Mouse (Mus musculus): ENCODE measurements around the gene Ip6k1.

The Ip6k1 gene

DNA sequence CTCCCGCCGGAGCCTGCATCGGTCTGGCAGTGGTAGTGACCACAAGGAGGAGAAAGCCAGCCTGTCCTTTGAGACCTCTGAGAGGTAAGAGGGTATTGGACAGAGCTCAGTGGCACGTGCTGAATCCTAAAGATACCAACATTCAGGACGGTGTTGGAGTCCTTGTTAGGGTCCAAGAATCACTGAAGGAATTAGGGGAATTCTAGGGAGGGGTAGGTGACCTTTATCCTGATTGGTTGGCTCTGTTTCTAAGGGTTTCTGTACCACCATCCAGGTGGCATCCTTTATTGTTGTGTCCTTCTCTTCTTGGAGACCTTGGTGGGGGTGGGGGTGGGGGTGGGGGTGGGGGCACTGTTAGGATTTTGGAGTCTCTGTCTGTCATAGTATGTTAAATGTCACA lies 29.8 kb downstream of the Ip6k1 start:
- WGBS: 88% methylated on average over 5 of the region's 5 CpGs

GRCm38 (mm10) chr9:108035331-108036156 lies 33.2 kb downstream of the Ip6k1 start:
- 96% methylated on average over 2 of the region's 2 CpGs for WGBS

DNA sequence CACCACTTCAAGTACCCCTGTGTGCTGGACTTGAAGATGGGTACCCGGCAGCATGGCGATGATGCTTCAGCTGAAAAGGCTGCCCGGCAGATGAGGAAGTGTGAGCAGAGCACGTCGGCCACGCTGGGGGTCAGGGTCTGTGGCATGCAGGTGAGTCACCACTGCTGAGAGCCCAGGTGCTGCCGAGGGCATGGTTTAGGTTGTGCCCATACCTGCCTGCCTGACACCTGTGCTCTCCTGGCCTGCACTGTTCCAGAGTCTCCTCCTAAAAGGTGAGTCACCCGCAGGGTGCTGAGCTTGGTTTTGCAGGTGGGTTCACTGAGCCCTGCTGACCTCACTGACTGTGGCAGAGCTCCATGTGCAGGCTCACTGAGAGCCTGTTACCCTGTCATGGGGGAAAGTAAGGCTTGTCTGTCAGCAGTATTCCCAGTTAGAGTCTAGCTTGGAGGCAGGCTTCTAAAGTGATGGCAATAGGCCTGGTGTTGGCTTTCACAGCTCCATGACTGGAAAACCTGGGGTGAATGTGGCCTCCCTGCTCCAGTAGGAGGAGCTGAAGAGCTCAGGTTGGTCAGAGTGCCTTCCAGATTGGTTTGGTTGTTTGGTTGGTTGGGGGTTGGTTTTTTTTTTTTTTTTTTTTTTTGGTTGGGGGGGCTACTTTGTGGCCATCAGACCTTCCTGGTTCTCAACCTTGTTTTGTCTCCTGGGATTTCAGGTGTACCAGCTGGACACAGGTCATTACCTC lies 42.6 kb downstream of the Ip6k1 start:
- 96% methylated on average over 8 of the region's 8 CpGs for WGBS

- 88% methylated on average over 4 of the region's 4 CpGs for WGBS
Observed at GRCm38 (mm10) chr9:108046582-108046981, 44.3 kb downstream of the Ip6k1 start.

DNA sequence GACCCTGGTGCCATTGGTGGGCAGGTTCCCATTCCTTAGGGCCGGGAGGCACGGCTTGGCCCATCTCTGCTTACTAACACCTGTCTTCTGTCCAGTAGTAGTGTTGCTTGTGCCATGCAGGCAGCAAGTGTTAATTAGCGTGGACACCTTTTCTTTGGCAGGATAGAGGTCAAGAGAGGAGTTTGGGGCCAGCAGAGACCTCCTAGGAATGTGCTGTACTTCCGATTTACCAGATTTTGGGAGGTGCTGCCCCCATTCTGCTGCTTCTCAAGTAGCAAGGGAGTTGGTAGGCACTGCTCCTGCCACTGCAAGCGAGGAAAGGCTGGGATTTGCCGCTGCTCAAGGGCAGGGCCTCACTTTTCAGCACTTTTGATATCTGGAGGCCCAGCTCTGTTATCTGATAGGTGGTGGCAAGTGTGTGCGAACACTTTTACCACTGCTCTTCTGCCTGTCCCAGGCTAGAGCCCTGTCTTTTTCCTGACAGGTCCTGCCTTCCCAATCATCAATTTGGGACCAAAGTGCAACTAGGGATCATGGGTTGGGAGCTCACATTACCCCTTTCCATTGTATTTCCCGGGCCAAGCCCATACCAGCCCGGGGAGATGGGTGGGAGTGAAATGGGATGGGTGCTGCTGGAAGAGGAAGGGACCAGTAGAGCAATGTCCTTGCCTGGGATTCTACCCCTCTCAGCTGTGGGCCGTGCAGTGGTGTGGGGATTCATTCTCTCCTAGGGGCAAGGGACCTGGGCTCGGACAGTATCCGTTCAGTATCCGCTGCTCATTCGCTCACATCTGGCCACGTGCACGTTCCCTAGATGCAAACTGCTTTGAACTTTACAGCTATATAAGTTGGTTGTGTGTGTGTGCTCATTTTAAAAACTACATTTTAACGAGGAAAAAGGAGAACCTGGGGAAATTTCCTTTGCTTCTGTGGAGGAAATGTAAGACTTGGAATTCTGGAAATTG lies 45.6 kb downstream of the Ip6k1 start:
- 46% methylated on average over 17 of the region's 17 CpGs for WGBS

GRCm38 (mm10) chr9:108048566-108048955 lies 46.3 kb downstream of the Ip6k1 start:
- 1% methylated on average over 19 of the region's 19 CpGs for WGBS

GRCm38 (mm10) chr9:108049016-108049455 lies 46.7 kb downstream of the Ip6k1 start, which contains the start of gene Gmppb:
TSS of gene Gmppb (plus strand) at chr9:108049242.
- WGBS: under 1% methylated on average over 39 of the region's 39 CpGs

DNA sequence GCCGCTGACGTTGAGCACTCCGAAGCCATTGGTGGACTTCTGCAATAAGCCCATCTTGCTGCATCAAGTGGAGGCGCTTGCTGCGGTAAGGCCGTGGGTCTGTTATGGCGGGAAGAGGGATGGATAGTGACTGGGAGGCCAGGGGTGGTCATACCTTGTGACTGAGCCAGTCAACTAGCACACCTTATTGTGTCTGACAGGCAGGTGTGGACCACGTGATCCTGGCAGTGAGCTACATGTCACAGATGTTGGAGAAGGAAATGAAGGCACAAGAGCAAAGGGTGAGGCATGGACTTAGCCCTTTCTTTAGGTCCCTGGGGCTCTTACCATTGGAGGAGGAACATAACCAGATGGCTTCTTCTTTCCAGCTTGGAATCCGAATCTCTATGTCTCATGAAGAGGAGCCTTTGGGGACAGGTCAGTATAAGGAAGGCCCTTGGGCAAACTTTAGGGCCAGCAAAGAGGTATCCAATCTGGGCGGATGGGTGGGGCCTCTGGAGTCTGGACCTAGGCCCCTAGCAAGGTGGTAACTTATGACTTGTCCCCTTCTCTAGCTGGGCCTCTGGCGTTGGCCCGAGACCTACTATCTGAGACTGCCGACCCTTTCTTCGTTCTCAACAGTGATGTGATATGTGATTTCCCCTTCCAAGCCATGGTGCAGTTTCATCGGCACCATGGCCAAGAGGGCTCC lies 47.4 kb downstream of the Ip6k1 start:
- 38% methylated on average over 15 of the region's 15 CpGs for WGBS

- 85% methylated on average over 15 of the region's 15 CpGs for WGBS
Observed at GRCm38 (mm10) chr9:108051184-108051930, 49.1 kb downstream of the Ip6k1 start.

DNA sequence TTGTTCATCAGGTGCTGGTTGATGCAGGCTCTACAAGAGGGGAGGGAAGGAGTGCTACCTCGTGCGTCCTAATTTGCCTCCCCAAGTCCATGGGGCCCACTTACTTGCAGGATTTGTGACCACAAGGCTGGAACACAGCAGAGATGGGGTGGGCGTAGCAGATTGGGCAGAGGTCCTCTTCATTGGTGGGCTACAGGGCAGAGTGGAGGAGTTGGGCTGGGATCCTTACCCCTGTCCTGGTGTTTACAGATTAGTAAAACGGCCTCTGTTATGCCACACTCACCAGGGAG lies 49.6 kb downstream of the Ip6k1 start:
- 73% methylated on average over 4 of the region's 4 CpGs for WGBS

GRCm38 (mm10) chr9:108052411-108052810 lies 50.1 kb downstream of the Ip6k1 start:
- WGBS: 73% methylated on average over 7 of the region's 7 CpGs

- 55% methylated on average over 20 of the region's 20 CpGs for WGBS
Observed at GRCm38 (mm10) chr9:108052885-108053664, 50.8 kb downstream of the Ip6k1 start, which contains the start of gene Amigo3. TSS of gene Amigo3 (plus strand) at chr9:108053159.

DNA sequence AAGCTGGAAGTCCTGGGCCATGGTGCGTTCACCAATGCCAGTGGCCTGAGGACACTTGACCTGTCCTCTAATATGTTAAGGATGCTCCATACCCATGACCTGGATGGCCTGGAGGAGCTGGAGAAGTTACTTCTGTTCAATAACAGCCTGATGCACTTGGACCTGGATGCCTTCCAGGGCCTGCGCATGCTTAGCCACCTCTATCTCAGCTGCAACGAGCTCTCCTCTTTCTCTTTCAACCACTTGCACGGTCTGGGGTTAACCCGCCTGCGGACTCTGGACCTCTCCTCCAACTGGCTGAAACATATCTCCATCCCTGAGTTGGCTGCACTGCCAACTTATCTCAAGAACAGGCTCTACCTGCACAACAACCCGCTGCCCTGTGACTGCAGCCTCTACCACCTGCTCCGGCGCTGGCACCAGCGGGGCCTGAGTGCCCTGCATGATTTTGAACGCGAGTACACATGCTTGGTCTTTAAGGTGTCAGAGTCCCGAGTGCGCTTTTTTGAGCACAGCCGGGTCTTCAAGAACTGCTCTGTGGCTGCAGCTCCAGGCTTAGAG lies 51.4 kb downstream of the Ip6k1 start:
- 88% methylated on average over 15 of the region's 15 CpGs for WGBS

DNA sequence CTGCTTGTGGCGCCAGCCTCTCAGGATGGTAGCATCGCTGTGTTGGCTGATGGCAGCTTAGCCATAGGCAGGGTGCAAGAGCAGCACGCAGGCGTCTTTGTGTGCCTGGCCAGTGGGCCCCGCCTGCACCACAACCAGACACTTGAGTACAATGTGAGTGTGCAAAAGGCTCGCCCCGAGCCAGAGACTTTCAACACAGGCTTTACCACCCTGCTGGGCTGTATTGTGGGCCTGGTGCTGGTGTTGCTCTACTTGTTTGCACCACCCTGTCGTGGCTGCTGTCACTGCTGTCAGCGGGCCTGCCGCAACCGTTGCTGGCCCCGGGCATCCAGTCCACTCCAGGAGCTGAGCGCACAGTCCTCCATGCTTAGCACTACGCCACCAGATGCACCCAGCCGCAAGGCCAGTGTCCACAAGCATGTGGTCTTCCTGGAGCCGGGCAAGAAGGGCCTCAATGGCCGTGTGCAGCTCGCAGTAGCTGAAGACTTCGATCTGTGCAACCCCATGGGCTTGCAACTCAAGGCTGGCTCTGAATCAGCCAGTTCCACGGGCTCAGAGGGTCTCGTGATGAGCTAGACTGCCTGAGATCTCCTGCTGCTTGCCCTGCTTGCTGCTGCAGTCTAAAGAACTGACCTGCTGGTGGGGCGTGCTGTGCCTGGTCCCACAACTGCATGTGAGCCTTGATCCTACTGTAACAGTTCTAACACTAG lies 52.2 kb downstream of the Ip6k1 start:
- 88% methylated on average over 22 of the region's 22 CpGs for WGBS

GRCm38 (mm10) chr9:108055061-108055460 lies 52.8 kb downstream of the Ip6k1 start:
- 75% methylated on average over 1 of the region's 1 CpGs for WGBS

GRCm38 (mm10) chr9:108055661-108056237 lies 53.4 kb downstream of the Ip6k1 start:
- WGBS: 90% methylated on average over 6 of the region's 6 CpGs

DNA sequence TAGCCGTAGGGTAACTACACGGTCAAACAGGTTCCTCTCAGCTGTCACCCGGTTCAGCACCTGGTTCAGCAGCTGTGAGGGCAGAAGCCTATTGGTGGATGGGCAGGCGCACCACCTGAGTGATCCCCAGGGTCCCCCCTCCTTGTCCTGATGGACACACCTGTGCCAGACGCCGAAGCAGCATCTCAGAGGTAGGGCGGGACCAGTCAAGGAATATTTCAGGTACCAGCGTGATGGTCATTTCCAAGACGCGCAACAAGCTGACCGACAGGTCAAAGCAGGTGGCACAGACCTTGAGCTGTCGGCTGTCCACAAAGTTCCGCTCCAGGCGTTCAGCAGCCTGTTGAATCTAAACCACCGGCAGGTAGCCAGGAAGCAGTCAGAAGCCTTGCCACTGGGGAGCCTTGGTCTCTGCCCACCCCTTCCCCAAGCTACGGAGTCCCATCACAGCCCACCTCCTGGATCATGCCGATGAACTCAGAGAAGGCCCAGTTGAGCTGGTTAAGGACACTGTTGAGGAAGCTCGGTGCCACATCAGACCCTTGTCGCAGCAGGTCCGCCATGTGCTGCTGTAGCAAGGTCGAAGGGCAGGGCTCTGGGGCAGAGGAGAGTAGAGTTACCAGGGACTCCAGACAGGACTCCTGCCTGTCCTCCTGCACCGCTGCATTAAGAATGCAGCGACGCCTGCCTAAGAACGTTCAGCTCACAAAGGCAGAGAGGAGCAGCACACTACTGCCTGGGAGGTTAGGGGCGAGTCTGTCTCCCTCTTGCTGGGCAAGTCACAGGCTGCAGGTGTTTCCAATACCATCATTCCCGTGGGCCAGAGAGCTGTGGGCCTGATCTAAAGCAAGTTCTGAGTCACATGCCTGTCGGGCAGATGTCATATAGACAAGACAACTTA lies 54.3 kb downstream of the Ip6k1 start:
- 86% methylated on average over 28 of the region's 28 CpGs for WGBS

DNA sequence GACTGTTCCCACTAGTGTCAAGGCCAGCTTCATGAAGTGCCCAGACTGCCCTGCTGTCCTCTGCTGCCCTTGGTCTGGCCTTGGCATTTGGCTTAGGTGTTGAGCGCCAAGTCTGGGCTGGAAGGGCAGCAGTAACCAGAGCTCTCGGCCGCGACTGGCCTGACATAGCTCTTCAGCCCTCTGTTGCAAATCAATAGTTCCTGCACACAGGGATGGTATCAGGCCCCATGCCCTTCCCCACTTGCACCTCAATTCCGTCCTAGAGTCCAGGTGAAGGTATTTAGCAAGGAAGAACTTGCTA lies 54.9 kb downstream of the Ip6k1 start:
- 94% methylated on average over 5 of the region's 5 CpGs for WGBS

All from cerebral cortex, adult 2 months (tissue).